Comparison of ENCODE assay signal across 9 mouse cellular contexts in the genomic region with DNA sequence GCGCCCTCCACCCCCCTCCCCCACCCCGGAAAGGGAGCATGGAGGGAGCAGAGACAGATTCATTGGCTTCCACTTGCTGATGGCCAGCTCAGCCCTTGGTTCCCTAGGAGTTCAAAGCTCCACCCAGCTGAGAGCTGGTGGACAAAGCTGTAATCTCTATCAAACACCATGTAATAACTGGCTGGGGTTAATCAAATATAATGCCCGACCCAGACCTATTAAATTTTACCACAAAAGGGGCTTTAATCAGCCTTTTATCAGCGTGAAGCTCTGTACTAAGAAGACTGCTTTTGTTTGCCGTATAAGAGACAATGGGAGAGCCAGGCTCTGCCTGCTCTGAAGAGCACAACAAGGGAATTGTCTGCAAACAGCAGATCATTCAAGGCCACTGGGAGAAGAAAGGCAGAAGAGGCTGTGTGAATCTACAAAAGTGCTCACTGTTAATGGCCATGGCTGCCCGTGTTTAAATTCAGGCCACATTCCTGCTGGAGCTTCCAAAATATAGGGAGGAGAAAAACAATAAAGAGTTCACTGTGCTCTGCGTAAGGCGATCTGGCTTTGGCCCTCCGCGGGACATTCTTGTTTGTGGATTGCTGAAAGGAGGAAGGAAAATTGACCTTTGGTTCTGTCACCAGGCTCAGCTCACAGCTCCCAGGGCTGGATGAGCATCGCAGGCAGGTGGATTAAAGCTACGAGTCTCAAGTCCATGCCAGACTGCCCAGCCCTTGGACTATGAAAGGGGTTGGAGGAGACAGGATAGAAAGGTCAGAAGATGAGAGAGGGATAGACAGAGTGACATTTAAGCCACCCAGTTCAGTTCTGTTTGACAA.
DNase-seq lines count a peak whose midpoint lies in the region; ATAC-seq lines count a peak whose summit lies in the region.
"Had no signal": no experiment of that assay in that cellular context is flagged by ENCODE, and none has a peak within 500 bp of the region (broad histone marks: within the 10 kb centered on the region; RNA-seq: fewer than 3 reads in every experiment).

No protein-coding gene starts in this region.

- peaks cover 16% of the 10 kb centered on the region for H3K4me1 ChIP-seq in hindbrain, embryonic 11.5 days (replicated peaks; ENCODE audit: control insufficient read depth, insufficient read depth, low read length)
- peaks cover 48% of the 10 kb centered on the region for H3K4me1 ChIP-seq in neural tube, embryonic 13.5 days (replicated peaks)

- intact Hi-C loops in left cerebral cortex, postnatal 4 days (cut with DNase I), result no loop called here

- H3K9ac ChIP-seq in hindbrain, embryonic 11.5 days (ENCODE audit: low read depth, low read length), result no peak overlapping the region
- H3K9ac ChIP-seq in neural tube, embryonic 13.5 days, result peak overlapping the region; percentile 43; the same call in 1 of the 2 replicates
- H3K9ac ChIP-seq: heart, embryonic 13.5 days had no signal

- H3K27ac ChIP-seq in hindbrain, embryonic 11.5 days (ENCODE audit: low read depth, low read length), result peak overlapping the region; percentile 54; the same call in 1 of the 2 replicates
- H3K27ac ChIP-seq in neural tube, embryonic 13.5 days (replicated peaks), result peak overlapping the region; percentile 64
- H3K27ac ChIP-seq: heart, embryonic 13.5 days had no signal

- no peaks in the 10 kb centered on the region for H3K9me3 ChIP-seq in hindbrain, embryonic 11.5 days (ENCODE audit: control insufficient read depth, low read length)
- H3K9me3 ChIP-seq in neural tube, embryonic 13.5 days, result peaks cover 5% of the 10 kb centered on the region; the same call in 1 of the 2 replicates

- no peak overlapping the region for H3K4me3 ChIP-seq in hindbrain, embryonic 11.5 days (ENCODE audit: low read depth, low read length)
- no peak overlapping the region for H3K4me3 ChIP-seq in neural tube, embryonic 13.5 days
- H3K4me3 ChIP-seq: heart, embryonic 13.5 days had no signal

- H3K27me3 ChIP-seq in hindbrain, embryonic 11.5 days (ENCODE audit: control insufficient read depth, insufficient read depth, low read length), result peaks cover 13% of the 10 kb centered on the region; the same call in 1 of the 2 replicates
- H3K27me3 ChIP-seq in neural tube, embryonic 13.5 days, result peaks cover 49% of the 10 kb centered on the region
- H3K27me3 ChIP-seq: heart, embryonic 13.5 days had no signal

- H3K4me2 ChIP-seq in hindbrain, embryonic 11.5 days (replicated peaks; ENCODE audit: low read depth, low read length), result no peak overlapping the region
- H3K4me2 ChIP-seq in neural tube, embryonic 13.5 days, result 0 out of 2 replicates have a peak overlapping the region, but pooled peaks have one; percentile 3
- H3K4me2 ChIP-seq: heart, embryonic 13.5 days had no signal

- H3K36me3 ChIP-seq in hindbrain, embryonic 11.5 days (ENCODE audit: control insufficient read depth, insufficient read depth, low read length), result no peaks in the 10 kb centered on the region
- H3K36me3 ChIP-seq in neural tube, embryonic 13.5 days, result no peaks in the 10 kb centered on the region
- H3K36me3 ChIP-seq: heart, embryonic 13.5 days had no signal

- 9% methylated on average over 12 of the region's 12 CpGs for WGBS in hindbrain, embryonic 11.5 days
- WGBS in neural tube, embryonic 13.5 days, result 9% methylated on average over 12 of the region's 12 CpGs

- peak; percentile 61 for DNase-seq in left cerebral cortex, adult 11 months (ENCODE audit: low spot score)
- DNase-seq in left cerebral cortex, postnatal 4 days, result no peak
- DNase-seq in hindbrain, embryonic 11.5 days (ENCODE audit: low spot score), result peak; percentile 67
- peak; percentile 29 to 34 for DNase-seq in layer of hippocampus, postnatal 36 days
- DNase-seq in cerebellum, adult 11 months, result no peak
- DNase-seq in right cerebral cortex, adult 2 months (ENCODE audit: low spot score in 2 of 2), result no peak

- peak; percentile 89 for ATAC-seq in hindbrain, embryonic 11.5 days (ENCODE audit: low FRiP score)
- ATAC-seq in neural tube, embryonic 13.5 days (ENCODE audit: low read depth), result peak; percentile 80
- ATAC-seq in granulocyte monocyte progenitor cell, adult 5-6 weeks (replicated peaks; ENCODE audit: poor library complexity, severe bottlenecking), result no peak

Comparison
In these comparisons a context has a peak if more than half of its experiments do, and no peak if none do; other contexts are left out.
1. DNase-seq: peak in left cerebral cortex, adult 11 months (single experiment), hindbrain, embryonic 11.5 days (single experiment) and layer of hippocampus, postnatal 36 days (2 of 2); none in left cerebral cortex, postnatal 4 days (single experiment), cerebellum, adult 11 months (single experiment) and right cerebral cortex, adult 2 months (0 of 2).